Mouse (Mus musculus): ENCODE measurements around the gene Srebf1.

- TF ChIP-seq CTCF (IDR thresholded peaks at IDR 0.05; ENCODE audit: control insufficient read depth, insufficient read depth, low read length) (no peak), POLR2A (IDR thresholded peaks at IDR 0.05; ENCODE audit: borderline replicate concordance, control insufficient read depth, low read depth, low read length) (no peak)
These were observed 32.8 kb downstream of the Srebf1 start for GRCm38 (mm10) chr11:60189501-60190040.

Data from bone marrow, adult 2 months (tissue).